Mouse (Mus musculus): ENCODE results near the gene Hand2.

Hand2 gene

GRCm38 (mm10) chr8:57324671-57325070 is 3.9 kb downstream of the Hand2 start:
- DNase-seq (ENCODE audit: low spot score) = no peak

GRCm38 (mm10) chr8:57325111-57325891 is 4.5 kb downstream of the Hand2 start:
- DNase-seq (ENCODE audit: low spot score) = no peak

GRCm38 (mm10) chr8:57326091-57327065 is 5.6 kb downstream of the Hand2 start:
- DNase-seq (ENCODE audit: low spot score) = no peak

GRCm38 (mm10) chr8:57327281-57328160 is 6.7 kb downstream of the Hand2 start:
- DNase-seq (ENCODE audit: low spot score) = no peak

- DNase-seq (ENCODE audit: low spot score) = no peak
These were observed 7.6 kb downstream of the Hand2 start for GRCm38 (mm10) chr8:57328161-57328920.

- DNase-seq (ENCODE audit: low spot score) = no peak
These were observed 8.2 kb downstream of the Hand2 start for GRCm38 (mm10) chr8:57328931-57329341.

GRCm38 (mm10) chr8:57330106-57330505 is 9.3 kb downstream of the Hand2 start:
- no peak for DNase-seq (ENCODE audit: low spot score)

GRCm38 (mm10) chr8:57331727-57332630 is 11.2 kb downstream of the Hand2 start:
- no peak for DNase-seq (ENCODE audit: low spot score)

GRCm38 (mm10) chr8:57332676-57333482 is 12.1 kb downstream of the Hand2 start:
- DNase-seq (ENCODE audit: low spot score) = no peak

- DNase-seq (ENCODE audit: low spot score) = no peak
These were observed 12.6 kb downstream of the Hand2 start for GRCm38 (mm10) chr8:57333483-57333770.

GRCm38 (mm10) chr8:57333795-57334551 is 13.2 kb downstream of the Hand2 start:
- DNase-seq (ENCODE audit: low spot score) = no peak

GRCm38 (mm10) chr8:57334714-57335113 is 13.9 kb downstream of the Hand2 start:
- DNase-seq (ENCODE audit: low spot score) = no peak

GRCm38 (mm10) chr8:57337271-57338030 is 16.7 kb downstream of the Hand2 start:
- no peak for DNase-seq (ENCODE audit: low spot score)

GRCm38 (mm10) chr8:57339711-57340650 is 19.2 kb downstream of the Hand2 start:
- no peak for DNase-seq (ENCODE audit: low spot score)

GRCm38 (mm10) chr8:57340840-57341540 is 20.2 kb downstream of the Hand2 start:
- no peak for DNase-seq (ENCODE audit: low spot score)

- no peak for DNase-seq (ENCODE audit: low spot score)
These were observed 20.7 kb downstream of the Hand2 start for GRCm38 (mm10) chr8:57341541-57341840.

Data from left cerebral cortex, adult 11 months (tissue).